Mouse (Mus musculus): ENCODE results near the gene Ttc33.
A peak's percentile ranks its signal among the peaks of the same experiment; 100 is the strongest.

Ttc33 gene

GRCm38 (mm10) chr15:5240360-5240759 is 55.0 kb downstream of the Ttc33 start:
- no peak for ATAC-seq (ENCODE audit: insufficient number of reproducible peaks, low FRiP score, low TSS enrichment)

GRCm38 (mm10) chr15:5241304-5242201 is 56.2 kb downstream of the Ttc33 start:
- no peak for ATAC-seq (ENCODE audit: insufficient number of reproducible peaks, low FRiP score, low TSS enrichment)

DNA sequence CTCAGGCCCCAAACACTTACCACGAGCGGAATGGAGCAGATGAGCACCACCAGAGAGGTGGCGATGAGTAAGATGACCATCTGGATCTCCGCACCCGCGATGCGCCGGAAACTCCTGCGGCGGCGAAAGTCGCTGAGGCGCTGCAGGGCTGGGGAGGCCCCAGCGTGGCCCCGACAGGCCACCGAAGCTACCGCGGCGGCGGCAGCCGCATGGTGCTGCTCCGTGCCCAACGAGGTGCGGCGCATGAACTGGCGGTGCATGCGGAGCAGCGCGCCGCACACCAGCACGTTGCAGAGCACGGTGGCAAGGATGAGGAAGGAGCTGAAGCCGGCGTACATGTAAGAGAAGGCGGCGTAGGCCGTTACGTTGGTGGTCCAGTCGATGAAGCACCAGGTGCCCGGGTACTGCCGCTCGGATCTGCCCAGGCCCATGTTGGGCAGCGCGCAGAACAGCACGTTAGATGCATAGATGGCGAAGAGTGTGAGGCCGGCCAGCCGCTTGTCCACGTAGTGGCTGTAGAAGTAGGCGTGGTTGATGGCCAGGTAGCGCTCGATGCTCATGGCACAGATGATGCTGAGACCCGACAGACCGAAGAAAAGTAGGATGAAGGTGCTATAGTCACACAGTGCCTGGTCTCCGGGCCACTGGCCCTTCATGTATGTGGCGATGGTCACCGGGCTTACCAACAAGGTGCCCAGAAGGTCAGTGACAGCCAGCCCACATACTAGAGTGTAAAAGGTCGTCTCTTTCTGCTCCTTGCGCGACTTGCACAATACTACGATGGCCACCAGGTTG is 57.1 kb downstream of the Ttc33 start:
- ATAC-seq (ENCODE audit: insufficient number of reproducible peaks, low FRiP score, low TSS enrichment): no peak

GRCm38 (mm10) chr15:5243036-5243958 is 58.0 kb downstream of the Ttc33 start:
- no peak for ATAC-seq (ENCODE audit: insufficient number of reproducible peaks, low FRiP score, low TSS enrichment)

GRCm38 (mm10) chr15:5243959-5244905 is 58.9 kb downstream of the Ttc33 start, which contains the start of gene Ptger4:
Gene Ptger4, minus strand, starts transcription at chr15:5244187.
- ATAC-seq (ENCODE audit: insufficient number of reproducible peaks, low FRiP score, low TSS enrichment): peak; percentile 70

DNA sequence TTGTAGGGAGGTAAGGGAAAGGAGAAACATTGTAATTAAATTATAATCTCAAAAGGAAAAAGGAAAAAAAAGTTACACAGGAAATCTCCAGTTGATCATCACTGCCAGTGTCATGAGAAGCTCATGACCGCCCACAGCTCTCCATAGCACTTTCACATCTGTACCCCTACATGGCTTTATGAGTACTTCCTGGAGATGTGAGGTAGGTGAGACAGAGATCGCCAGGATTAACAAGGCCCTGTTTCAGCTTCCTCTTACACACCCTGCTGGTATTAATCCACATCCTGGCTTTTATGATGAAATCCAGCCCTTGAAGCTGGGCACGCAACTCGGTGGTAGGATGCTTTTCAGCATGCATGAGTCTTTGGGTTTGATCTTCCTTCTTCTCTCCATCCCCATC is 64.9 kb downstream of the Ttc33 start:
- ATAC-seq (ENCODE audit: insufficient number of reproducible peaks, low FRiP score, low TSS enrichment): no peak

- ATAC-seq (ENCODE audit: insufficient number of reproducible peaks, low FRiP score, low TSS enrichment): no peak
Measured at GRCm38 (mm10) chr15:5260183-5260582, 74.9 kb downstream of the Ttc33 start.

DNA sequence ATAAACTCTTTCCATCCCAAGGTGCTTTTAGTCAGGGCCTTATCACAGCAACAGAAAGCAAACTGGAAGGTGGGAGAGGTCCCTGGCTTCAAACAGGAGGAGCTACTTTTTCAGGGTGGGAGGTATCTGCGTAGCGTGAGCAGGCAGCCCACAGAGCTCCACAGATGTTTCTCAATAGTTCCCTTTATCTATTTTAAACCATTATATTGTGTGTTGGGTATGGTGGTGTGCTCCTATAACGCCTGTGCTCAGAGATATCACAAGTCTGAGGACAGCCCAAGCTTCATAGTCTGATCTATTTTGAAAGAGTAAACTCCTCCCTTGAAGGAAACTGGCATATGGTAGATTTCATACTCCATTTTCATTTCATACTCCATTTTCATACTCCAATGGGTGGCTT is 75.7 kb downstream of the Ttc33 start:
- no peak for ATAC-seq (ENCODE audit: insufficient number of reproducible peaks, low FRiP score, low TSS enrichment)

GRCm38 (mm10) chr15:5262095-5262667 is 76.9 kb downstream of the Ttc33 start:
- ATAC-seq (ENCODE audit: insufficient number of reproducible peaks, low FRiP score, low TSS enrichment): no peak

- ATAC-seq (ENCODE audit: insufficient number of reproducible peaks, low FRiP score, low TSS enrichment): no peak
Measured at GRCm38 (mm10) chr15:5262874-5263504, 77.7 kb downstream of the Ttc33 start.

- no peak for ATAC-seq (ENCODE audit: insufficient number of reproducible peaks, low FRiP score, low TSS enrichment)
Measured at GRCm38 (mm10) chr15:5266095-5266494, 80.8 kb downstream of the Ttc33 start.

All from cerebellum, adult (tissue).